In genomic region chr7:78659846-78660245, GRCm38 (mm10) we compare ENCODE assay signal across 15 mouse cellular contexts.
"Had no signal": no experiment of that assay in that cellular context is flagged by ENCODE, and none has a peak within 500 bp of the region (broad histone marks: within the 10 kb centered on the region; RNA-seq: fewer than 3 reads in every experiment).

No protein-coding gene starts in this region.

- DNase-seq: cerebellum, adult 8-10 months; cerebellum, adult 9-10 months; cerebellum, adult 9-11 months; cerebellum, postnatal 10 days; cerebellum, postnatal 14 days; cerebellum, postnatal 25 days; cerebellum, postnatal 36 days; embryo, embryonic 11 days; forebrain, postnatal 0 days; gastrocnemius, adult 2 months; gastrocnemius, postnatal 10 days; gastrocnemius, postnatal 14 days; gastrocnemius, postnatal 25 days; gastrocnemius, postnatal 36 days; heart, adult 2 months had no signal
